Mouse (Mus musculus) c-Kit-positive CD71-positive TER-119-positive erythroid progenitor cells, embryonic 14.5 days (primary cell): ENCODE data around the gene Nucb2.

Experiments
- DNase-seq: peaks from one replicate; pipeline ENCODE4 v3.0.0-alpha.2; 2013; ENCODE audit warnings: low spot score

Nucb2 gene

GRCm38 (mm10) chr7:116503879-116504817, at the start of gene Nucb2:
Gene Nucb2, plus strand, starts transcription at chr7:116504369.
- peak; percentile 86 for DNase-seq

GRCm38 (mm10) chr7:116456964-116457363, 47.2 kb upstream of the Nucb2 start:
- no peak for DNase-seq

- DNase-seq: no peak
Observed at GRCm38 (mm10) chr7:116457391-116457790, 46.8 kb upstream of the Nucb2 start.

GRCm38 (mm10) chr7:116458985-116459441, 45.2 kb upstream of the Nucb2 start:
- DNase-seq: peak; percentile 21

GRCm38 (mm10) chr7:116462114-116462513, 42.1 kb upstream of the Nucb2 start:
- no peak for DNase-seq

GRCm38 (mm10) chr7:116475836-116476235, 28.3 kb upstream of the Nucb2 start:
- DNase-seq: no peak

GRCm38 (mm10) chr7:116476264-116476663, 27.9 kb upstream of the Nucb2 start:
- no peak for DNase-seq

GRCm38 (mm10) chr7:116483106-116483505, 21.1 kb upstream of the Nucb2 start:
- DNase-seq: no peak

- DNase-seq: no peak
Observed at GRCm38 (mm10) chr7:116483782-116484181, 20.4 kb upstream of the Nucb2 start.

GRCm38 (mm10) chr7:116484213-116484612, 20.0 kb upstream of the Nucb2 start:
- DNase-seq: no peak

GRCm38 (mm10) chr7:116485062-116485601, 19.0 kb upstream of the Nucb2 start:
- no peak for DNase-seq

- DNase-seq: no peak
Observed at GRCm38 (mm10) chr7:116491113-116491512, 13.1 kb upstream of the Nucb2 start.

GRCm38 (mm10) chr7:116493267-116494003, 10.7 kb upstream of the Nucb2 start:
- DNase-seq: no peak

GRCm38 (mm10) chr7:116494618-116495017, 9.6 kb upstream of the Nucb2 start:
- no peak for DNase-seq

GRCm38 (mm10) chr7:116496760-116497159, 7.4 kb upstream of the Nucb2 start:
- DNase-seq: no peak

- DNase-seq: no peak
Observed at GRCm38 (mm10) chr7:116504818-116505170, 625 bp downstream of the Nucb2 start.

- DNase-seq: no peak
Observed at GRCm38 (mm10) chr7:116514030-116514429, 9.9 kb downstream of the Nucb2 start.

GRCm38 (mm10) chr7:116514546-116514945, 10.4 kb downstream of the Nucb2 start:
- no peak for DNase-seq

- no peak for DNase-seq
Observed at GRCm38 (mm10) chr7:116515059-116515458, 10.9 kb downstream of the Nucb2 start.

- no peak for DNase-seq
Observed at GRCm38 (mm10) chr7:116515514-116516135, 11.5 kb downstream of the Nucb2 start.

GRCm38 (mm10) chr7:116517240-116517639, 13.1 kb downstream of the Nucb2 start:
- no peak for DNase-seq

- DNase-seq: no peak
Observed at GRCm38 (mm10) chr7:116518155-116518554, 14.0 kb downstream of the Nucb2 start.
